Mouse (Mus musculus) kidney, adult 2 months (tissue): ENCODE data around the gene Ptf1a.

Experiments used
- CTCF ChIP-seq: fragments of 200-500 bp; conservative IDR thresholded peaks from 2 replicates; pipeline ENCODE4 v1.5.1; 2011; ENCODE audit warnings: low read depth, mild to moderate bottlenecking, control low read depth, low read length, moderate library complexity, mixed read lengths; ENCODE audit not compliant: insufficient read depth, insufficient read length
- POLR2A ChIP-seq: fragments of 200-500 bp; IDR thresholded peaks from one replicate; pipeline ENCODE4 v1.6.1; 2011; ENCODE audit warnings: low read depth, low read length, control low read depth

- no peak for TF ChIP-seq CTCF
- no peak for TF ChIP-seq POLR2A
These were observed 14.3 kb upstream of the Ptf1a start for GRCm38 (mm10) chr2:19431186-19431585.
